Mouse (Mus musculus) brain, adult 2 months (tissue): Measurements from ENCODE around the gene Adgra3.

Source experiments
- DNase-seq: peaks from one replicate; pipeline ENCODE4 v3.0.0; 2011; ENCODE audit warnings: low read depth, low spot score

Gene Adgra3

DNA sequence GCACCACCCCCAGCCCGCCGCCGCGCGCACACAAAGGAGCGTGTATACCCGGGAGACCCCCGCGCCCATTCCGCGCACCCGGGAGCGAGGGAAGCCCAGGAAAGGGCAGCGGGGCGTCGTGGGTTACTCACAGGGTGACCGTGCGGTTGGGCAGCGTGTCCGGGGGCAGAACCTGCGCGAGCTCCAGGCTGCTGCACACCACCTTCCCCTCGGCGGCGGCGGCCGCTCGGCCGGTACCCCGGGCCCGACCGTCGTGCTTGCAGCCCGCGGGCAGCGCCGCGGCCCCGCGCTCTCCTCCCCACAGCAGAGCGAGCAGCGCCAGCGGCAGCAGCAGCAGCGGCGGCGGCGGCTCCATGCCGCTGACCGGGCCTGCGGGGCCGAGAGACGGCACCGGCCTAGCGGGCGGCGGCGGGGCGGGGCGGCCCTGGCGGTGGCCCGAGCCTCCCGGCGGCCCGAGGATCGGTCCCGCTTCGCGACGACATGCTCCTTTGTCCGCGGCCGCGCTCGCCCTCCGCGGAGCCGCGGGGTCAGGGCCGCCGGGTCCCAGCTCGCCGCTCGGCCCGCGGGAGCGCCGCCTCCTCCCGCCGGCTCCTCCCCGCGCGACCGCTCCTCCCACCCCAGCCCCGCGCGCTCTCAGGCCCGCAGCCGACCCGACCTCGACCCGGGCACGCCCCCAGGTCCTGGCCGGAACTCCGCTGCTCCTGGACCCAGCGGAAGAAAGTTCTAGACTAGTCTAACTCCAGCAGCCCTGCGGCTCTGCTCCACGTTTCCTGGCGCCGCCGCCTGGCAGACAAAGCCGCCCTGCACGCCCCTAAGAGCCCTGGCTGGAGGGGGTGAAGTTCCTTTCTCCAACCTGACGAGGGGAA lies at the start of gene Adgra3:
Gene Adgra3, minus strand, starts transcription at position 586 of the 866 bp plus-strand sequence.
- peak; percentile 43 for DNase-seq

DNA sequence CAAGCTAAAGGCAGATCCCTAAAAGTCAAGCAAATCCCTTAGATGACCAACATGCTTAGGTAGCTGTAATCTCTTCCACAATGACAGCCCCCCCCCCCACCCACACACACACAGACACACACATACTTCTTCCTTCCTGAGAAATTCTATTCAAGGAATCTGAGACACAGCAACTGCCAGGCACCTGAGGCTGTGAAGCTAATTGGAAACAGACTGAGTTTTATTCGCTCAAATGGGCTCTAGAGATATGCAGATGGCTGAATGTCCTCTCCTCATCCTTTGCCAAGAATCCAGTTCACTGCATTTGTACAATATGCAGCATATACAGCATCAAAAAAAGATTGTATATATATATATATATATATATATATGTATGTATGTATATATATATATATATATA lies 24.6 kb upstream of the Adgra3 start:
- peak; percentile 72 for DNase-seq

DNA sequence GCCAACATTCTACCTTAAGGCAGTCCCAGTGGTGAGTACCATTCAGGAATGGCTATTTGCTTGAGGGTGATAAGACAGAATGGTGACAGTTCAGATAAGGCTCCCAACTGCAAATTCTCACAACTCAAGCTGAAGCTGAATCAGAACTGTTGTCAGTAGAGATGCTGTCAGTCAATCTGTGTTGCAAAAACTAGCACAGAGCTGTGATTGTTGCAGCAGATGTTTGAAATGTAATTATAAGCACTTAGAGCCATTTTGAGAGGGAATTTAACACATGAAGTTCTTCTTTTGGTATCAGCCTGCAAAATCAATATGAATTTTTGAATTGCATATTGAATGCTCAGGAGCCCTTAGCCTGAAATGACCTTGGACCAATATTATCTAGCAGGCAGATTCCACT lies 15.4 kb upstream of the Adgra3 start:
- DNase-seq = peak; percentile 47

DNA sequence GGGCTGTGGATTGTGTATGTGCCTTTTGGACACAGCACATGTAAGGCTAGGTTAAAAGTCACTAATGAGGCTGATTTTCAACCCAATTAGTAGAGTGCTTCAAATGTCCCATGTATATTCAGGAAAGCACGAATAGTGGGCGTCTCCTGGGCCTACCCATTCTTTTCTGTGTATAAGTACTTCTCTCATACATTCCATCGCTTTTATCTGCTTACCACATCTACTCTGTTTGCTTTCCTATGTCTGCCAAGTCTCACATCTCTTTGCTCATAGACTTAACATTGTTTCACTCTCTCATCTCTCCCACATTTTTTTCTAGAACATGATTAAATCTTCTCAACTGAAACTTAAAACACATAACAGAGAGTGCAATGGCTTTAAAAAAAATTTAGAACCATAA lies 5.4 kb upstream of the Adgra3 start:
- DNase-seq = no peak

DNA sequence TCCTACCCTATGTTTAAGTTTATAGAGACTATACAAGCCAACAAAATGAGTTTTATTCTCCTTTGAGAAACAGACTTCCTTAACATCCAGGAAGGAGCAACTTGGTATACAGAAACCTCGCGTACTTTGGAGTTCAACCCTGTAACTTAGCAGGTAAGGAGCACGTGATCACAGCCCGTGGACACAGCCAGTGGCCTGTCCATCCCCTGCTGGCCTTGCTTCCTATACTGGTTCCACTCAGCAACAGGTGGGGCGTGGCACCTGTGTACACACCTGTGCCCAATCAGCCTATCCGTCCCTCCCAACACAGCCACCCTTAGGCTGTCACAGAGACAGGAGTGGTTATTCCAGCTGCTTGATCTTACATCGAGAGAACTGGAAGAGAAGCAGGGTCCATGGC lies 780 bp upstream of the Adgra3 start:
- no peak for DNase-seq

DNA sequence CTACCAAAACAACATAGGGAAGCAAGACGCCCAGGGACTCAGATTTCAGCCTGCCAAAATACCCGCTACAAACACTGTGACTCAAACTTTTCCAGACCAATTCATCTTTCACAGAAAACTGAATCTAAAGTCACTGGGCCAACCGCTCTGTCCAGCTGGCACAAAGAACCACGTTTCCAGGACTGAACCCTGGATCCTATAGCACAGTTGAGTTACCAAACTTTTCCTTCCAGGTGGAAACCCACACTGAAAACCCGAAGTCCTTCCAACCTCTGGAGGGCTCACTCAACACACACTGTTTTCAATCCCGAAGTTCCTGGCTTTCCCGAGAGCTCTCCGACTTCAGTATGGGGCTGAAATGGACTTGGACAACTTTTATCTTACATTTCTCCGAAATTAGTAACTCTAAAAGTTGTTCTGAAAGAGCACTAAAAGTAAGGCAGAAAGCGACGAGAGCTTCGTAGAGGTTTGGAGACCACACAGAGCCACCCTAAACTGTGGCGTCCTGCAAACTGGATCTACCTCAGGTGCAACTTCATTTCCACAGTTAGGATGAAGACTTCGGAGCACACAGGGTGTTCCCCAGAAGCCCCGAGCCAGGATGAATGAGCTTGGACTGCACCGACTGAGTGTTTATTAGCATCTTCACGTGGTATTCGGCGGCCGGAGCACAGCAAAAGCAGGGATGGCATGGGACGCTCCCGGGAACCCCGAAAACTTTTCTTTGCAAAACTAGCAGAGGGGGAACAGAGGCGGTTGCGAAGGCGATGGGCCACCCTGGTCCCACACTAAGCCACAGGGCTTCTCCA lies 990 bp downstream of the Adgra3 start:
- peak; percentile 20 for DNase-seq

DNA sequence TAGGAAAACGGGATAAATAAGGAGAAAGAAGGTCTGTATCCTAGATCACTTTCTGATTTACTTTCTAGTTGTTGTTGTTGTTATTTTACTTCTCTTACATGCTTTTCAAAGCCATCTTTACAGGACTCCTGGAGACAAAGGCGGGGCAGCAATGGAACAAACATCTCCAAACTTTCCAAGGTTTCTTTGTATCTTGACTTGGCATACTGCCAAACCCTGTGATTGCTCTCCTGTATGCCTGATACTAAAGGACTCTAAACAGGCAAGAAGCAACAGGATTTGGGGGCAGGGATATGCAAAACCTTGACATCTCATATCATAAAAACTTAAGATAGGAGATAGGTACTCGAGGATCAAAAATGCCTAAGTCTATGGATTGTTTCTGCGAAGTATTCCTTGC lies 6.3 kb downstream of the Adgra3 start:
- no peak for DNase-seq

DNA sequence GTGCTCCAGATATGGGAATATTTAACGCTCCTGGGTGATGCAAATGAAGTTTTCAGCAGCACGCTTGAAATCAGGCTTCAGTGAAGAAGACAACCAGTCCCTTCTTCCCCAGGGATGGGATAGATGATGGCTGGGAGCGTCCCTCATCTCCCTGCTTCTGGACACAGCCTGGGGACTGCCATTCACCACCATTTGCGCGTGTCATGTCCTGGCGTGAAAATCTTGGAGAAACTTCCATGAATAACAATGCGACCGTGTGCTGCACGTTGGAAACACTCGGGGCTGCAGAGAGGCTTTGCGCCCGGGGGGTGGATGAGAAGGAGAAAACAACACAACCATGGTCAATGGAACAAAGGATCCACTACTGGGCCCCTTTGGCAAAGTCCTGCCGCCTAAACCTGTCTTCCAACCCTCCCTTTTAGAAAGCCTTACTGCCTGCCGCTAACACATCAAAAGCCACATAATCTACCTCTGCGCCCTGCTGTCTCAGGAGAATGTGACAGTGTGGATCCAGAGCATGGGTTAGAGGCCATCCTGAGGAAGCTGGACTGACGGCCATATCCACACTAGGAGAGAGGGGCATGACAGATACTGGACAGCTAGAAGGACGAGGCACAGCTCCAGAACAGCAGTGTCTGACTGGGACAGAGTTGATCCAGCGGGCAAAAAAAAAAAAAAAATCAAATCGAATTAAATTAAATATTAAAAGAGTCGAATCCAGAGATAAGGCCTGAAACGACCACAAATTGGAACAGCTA lies 8.0 kb downstream of the Adgra3 start:
- DNase-seq = no peak

DNA sequence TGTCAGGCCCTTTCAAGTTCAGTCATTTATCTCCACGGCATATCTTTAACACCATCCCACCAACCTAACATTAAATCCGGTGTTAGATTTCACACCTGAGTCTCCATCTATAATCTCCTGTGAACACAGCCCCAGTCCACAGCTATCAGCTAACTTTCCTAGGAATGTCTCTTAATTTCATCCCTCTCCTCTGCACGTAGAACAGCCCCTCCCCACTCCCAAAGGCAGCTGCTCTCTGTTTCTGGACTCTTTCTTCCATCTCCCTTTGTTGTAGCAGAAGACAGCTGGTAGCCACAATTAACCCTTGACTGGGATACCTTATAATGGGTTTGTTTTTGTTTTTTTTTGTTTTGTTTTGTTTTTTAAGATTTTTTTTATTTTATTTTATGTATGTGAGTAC lies 8.8 kb downstream of the Adgra3 start:
- no peak for DNase-seq

DNA sequence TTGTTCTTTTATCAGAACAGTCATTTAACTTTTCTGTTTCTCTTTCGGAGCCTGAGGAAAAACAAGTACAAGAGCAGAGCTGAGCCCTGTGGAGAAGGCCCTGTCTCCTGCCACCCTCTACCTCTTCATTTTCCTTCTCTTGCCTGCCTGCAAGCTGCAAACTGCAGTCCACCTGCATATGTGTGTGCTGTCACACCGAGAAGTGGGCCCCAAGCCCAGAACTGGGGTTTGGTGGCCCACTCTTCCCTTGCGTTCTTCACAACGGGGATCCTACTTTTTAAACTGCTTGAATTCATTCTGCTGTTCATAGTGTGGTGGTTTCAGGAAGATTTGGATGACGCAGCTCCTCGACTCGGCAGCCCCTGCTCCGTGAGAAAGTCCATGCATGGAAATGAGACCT lies 9.3 kb downstream of the Adgra3 start:
- peak; percentile 10 for DNase-seq

DNA sequence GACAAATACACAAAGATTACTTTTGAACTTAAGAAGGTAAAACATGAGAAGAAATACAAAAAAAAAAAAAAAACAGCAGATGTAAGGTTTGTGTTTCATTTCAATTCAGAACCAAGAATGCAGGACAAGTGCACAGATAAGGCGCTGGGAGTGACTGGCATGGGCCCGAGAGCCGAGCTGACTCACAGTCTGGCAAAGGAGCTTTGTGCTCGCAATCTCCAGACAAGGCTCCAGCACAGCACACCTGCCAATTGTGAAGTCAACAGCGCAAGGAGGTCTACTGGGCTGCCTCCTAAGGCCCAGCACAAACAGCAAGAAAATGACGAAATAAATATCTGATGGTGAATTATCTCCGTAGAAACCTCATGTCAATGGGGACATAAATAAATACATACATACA lies 9.8 kb downstream of the Adgra3 start:
- DNase-seq = peak; percentile 73

DNA sequence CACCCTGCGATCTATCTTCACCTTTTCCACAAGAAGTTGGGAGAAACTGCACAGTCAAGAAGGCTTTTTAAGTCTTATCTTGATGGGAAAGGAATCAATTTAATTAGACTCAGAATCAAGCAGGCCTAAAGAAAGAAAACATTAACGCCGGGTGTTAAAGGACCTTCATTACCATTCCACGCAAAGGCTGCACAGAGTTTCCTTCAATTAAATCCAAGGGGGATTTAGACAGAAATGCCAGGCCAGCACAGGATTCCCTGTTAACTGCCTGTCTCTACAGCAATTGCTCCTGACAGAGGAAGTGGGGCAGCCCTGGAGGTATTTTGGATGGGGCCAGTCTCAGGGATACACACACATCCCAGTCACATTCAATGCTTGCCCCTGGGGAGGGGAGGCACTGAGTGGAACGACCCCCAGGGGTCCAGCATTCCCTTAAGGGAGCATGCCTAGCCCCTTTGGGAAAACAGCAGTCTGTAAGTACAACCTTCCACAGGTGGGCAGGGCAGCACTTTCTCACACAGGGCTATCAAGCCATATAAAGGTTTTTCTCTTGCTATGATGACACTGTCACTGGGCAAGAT lies 10.4 kb downstream of the Adgra3 start:
- no peak for DNase-seq

DNA sequence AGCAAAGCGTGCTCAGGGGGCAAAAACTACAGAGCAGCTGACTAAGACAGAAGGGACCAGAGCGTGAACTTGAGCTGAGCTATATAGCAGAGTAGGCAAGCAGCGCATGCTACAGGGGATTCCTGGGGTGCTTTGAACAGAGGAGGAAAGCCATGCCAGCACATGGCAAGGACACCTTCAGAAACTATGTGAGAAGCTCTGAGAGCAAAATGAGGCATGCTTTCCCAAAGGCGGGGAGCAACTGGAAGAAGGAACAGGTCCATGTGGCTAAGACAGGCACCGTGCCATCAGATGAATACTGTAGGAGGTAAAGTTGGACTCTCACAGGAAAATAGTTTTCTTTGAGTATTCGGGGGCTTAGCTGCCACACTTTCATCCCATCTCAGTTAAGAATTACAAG lies 13.6 kb downstream of the Adgra3 start:
- DNase-seq = peak; percentile 41

DNA sequence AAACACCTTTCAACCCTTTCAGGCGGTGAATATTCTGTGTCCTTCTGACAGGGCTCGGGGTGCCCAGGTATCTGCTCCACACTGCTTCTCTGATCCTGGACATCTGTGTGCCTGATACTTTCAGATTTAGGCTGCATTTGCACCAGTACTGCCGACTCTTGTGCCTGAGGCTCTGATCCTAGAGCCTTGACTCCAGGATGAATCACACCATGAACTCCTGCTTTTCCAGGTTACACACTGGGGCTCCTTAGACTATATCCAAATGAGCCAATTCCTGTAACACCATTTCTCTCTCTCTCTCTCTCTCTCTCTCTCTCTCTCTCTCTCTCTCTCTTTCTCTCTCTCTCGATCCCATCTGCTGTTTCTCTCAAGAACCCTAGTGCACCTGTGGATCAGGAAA lies 15.1 kb downstream of the Adgra3 start:
- no peak for DNase-seq

DNA sequence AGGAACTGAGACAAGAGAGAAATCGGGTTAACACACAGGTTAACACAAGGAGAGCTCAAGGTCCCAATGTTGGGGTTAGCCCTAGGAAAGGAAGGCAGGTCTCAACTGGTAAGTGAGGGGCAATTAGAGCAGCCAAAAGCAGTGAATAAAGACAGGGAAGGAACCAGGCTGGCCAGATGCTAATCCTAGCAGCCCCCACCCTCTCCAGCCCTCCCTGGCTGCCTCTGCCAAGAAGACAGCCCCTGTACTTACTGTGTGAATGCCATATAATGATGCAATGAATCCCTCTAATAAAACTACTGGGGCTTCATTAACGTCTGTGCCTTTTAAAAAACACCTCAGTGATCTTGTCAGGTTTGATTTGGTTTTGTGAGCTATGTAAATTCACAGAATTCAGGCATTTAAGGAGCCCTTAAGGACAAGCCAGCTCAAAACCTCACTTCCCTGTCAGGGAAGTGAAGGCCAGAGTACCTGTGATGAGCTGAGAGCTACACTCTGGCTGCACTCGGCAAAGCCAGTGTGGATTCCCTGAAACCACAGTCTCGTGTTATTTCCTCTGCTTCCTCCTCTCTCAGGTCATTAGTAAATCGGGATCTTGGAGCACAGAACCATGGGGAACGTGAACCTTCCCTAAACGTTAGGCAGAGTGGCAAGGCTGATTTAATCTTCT lies 16.4 kb downstream of the Adgra3 start:
- DNase-seq = no peak

DNA sequence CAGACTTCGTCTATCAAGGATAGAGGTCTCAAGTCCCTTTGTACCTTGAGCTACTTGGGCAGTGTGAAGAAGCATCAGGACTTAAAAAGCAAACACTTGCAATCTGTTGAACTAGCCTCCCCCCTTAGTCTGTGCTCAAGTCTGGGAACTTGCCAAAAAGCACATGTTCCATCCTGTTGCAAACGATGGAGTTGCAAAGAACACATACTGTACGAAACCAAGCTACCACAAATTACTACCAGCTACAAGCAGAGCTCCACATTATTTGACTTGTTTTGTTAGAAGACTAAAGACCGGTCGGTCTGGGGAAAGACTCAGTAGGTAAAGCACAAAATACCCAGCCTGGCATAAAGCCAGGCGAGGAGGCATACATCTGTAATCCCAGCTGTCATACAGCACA lies 19.3 kb downstream of the Adgra3 start:
- DNase-seq = no peak

DNA sequence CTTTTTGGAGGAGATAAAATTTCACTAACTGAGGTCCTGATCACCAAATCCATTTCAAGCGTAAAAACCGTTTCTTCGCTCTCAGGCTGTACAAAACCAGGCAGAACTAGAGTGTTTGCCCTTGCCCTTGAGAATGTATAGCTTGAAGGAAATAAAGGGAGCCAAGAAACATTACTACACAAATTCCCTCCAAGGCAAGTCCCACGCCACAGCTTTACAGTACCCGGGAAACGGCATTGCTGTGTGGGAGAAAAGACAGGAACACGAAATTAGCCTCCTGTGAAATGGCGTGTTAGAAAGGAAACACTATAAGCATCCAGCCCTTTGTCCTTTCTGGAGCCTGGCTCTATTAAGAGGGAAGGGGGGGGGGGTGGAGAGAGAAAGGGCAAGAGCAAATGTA lies 21.1 kb downstream of the Adgra3 start:
- no peak for DNase-seq

DNA sequence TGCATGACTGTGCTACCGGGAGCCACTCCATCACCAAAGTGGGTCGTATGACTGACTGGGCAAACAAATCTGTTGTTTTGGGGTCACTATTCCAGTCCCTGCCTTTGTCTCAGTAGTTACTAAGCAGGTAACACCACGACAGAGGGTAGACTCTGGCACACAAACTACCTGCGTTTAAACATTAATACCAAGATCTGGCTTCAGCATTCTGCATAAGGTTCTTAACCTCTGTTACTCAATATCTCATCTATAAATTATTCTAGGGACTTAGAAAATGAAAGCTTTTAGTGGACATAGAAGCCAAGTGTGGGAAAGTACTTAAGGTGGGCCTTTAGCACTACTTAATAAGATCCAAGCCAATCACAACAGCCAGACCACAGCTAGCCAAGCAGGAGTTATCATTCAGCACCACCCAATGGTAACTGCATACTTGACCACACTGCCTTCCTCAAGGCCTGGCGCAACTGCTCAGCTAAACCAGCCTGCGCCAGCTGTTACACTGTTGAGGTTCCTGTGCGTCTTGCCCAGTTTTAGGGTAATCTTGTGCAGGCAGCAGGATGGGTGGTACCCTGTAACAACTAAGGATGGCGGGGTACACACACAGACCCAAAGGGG lies 23.8 kb downstream of the Adgra3 start:
- no peak for DNase-seq

DNA sequence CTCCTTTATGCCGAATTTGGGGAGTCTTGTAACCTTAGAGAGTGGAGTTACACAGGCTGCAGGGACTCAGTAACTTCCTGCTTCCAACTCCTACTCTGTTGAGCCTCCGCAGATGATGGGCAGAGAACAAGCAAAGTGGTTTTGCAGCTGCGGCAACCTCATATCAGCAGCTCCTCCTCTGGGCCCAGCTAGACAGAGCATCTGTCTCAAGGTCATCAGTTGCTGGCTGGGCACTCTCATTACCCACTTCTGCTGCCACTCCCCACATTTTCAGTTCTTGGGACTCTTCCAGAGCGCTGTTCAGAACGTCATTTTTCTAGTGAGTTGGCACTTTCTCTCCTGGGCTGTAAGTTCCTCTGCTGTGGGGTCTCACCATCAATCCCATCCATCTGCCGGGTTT lies 24.6 kb downstream of the Adgra3 start:
- DNase-seq = no peak

DNA sequence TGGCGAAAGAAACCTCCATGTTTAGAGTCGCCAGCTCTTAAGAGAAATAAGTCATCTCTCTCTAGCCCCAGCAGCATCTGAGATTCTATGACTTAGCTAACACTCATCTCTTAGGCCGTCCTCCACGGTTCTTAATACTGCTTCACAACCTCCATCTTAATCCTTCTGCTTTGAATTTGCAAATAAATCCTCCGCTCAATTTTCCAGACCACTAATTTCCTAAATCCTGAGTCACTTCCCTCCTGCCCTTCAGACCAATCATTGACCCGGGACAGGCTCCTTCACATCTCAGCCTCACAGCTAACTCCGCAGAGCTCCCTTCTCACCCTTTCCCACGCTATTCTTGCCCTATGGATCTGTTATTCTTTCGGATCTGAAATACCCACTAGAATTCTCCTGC lies 25.1 kb downstream of the Adgra3 start:
- DNase-seq = no peak

DNA sequence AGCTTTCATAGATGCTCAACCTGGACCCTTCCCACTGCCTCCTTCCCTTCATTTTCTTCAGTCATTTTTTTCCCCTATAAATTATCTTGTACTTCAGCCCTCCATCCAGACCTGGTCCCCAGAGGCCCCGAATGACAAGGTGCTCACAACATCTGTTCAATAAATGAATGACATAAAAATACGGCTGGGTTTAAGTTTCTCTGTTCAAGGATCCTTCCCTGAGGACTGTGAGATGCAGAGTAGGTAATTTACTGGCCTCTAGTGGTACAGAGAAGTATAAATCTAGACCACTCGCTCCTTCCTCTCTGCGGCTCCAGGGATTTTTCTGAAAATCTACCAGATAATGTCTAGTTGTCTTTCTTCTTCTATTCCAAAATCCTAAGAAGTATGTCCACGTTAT lies 26.5 kb downstream of the Adgra3 start:
- DNase-seq = peak; percentile 42
